Mouse (Mus musculus) neutrophil, adult 83 days (primary cell): ENCODE data around the gene Exog. TPM values are rescaled to one million over a fixed set of nuclear protein-coding genes. Genes with fewer than 3 reads are reported as not detected.

Experiments
- total RNA-seq, 2 experiments: library from RNA; stranded (reverse); gene quantifications; one replicate each; pipeline ENCODE4 v1.2.4; 2023

Exog gene
- total RNA-seq = 1 to 10 TPM; 3.8 to 4.0 TPM

GRCm38 (mm10) chr9:119444738-119445429 lies at the start of gene Exog:
Gene Exog, plus strand, starts transcription at chr9:119444943.

GRCm38 (mm10) chr9:119401801-119402214 lies 42.9 kb upstream of the Exog start, which contains the start of gene Acvr2b:
Gene Acvr2b, plus strand, starts transcription at chr9:119402118.

Other genes with a start within 250 kb of the Exog start
- not detected for gene Slc22a13, start 235.8 kb upstream of the Exog start, total RNA-seq
- gene Oxsr1, start 122.5 kb upstream of the Exog start, total RNA-seq = 10 to 100 TPM; 24.2 to 25.8 TPM
- 10 to 100 TPM; 47.4 to 49.3 TPM for gene Acaa1a, start 105.3 kb upstream of the Exog start, total RNA-seq
- 10 to 100 TPM; 71.1 to 86.1 TPM for gene Myd88, start 103.5 kb upstream of the Exog start, total RNA-seq
- gene Xylb, start 87.6 kb upstream of the Exog start, total RNA-seq = 1 to 10 TPM in 1 of 2 experiments, under 1 TPM in 1; 0.97 to 1.1 TPM
- not detected for gene Slc22a14, start 79.4 kb upstream of the Exog start, total RNA-seq
- 1 to 10 TPM; 1.2 to 1.6 TPM for gene Acvr2b, start 42.8 kb upstream of the Exog start, total RNA-seq
- not detected for gene Scn5a, start 134.1 kb downstream of the Exog start, total RNA-seq